Mouse (Mus musculus) B cell, adult 62 days (primary cell): ENCODE results near the gene Gm5426. TPM values are rescaled to one million over a fixed set of nuclear protein-coding genes. Genes with fewer than 3 reads are reported as not detected.

ENCODE experiments used
- total RNA-seq: library from RNA; stranded (reverse); gene quantifications from 4 replicates; pipeline ENCODE4 v1.2.4, GENCODE M21; 2023

The Gm5426 gene
- not detected in 4 replicates for total RNA-seq

GRCm38 (mm10) chr10:96136451-96136850 lies at the start of gene Gm5426:
Gene Gm5426, plus strand, starts transcription at chr10:96136603.

Other genes with a start within 250 kb of the Gm5426 start
- gene Eea1, start 196.0 kb upstream of the Gm5426 start, total RNA-seq: 19.4 to 22.1 TPM (median 20.9 TPM) in 4 replicates